Mouse (Mus musculus): ENCODE results near the gene Aff1.
A peak's percentile ranks its signal among the peaks of the same experiment; 100 is the strongest.

The Aff1 gene

DNA sequence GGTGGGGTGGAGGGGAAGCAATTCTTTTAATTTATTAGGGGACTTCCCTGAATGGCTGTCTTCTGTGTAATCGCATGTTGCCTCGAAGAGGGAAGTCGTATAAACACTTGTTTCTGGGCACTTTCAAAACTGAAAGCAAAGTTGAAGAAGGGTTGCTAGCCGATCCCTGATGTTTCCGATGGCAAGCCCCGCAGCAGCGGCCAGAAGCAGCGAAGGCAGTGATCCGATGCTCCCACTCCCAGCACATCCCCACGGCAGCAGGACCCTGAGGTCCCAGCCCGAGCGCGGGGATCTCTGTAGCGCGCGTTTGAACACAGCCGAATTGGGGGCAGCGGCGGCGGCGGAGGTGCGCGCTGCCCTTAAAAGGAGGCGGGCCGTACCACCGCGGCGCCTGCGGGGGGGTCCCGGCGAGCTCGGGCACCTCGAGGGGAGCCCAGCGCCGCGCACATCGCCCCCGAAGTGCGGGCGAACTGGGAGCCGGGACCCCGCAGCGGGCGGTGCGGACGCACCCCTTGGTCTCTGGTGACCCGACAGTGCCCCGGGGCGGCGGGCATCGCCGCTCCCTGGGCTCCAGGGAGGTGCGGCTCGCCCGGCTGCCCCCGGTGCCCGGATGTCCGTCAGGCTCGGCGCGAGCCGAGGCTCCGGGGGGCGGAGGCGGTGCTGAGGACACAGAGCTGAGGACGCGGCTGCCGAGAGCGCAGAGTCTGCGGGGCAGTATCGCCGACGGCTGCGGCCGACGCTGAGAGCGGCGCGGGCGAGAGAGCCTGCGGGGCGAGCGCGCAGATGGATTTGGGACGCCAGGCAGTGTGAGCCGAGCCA is 61.5 kb downstream of the Aff1 start:
- peak; percentile 84 to 88 for DNase-seq

DNA sequence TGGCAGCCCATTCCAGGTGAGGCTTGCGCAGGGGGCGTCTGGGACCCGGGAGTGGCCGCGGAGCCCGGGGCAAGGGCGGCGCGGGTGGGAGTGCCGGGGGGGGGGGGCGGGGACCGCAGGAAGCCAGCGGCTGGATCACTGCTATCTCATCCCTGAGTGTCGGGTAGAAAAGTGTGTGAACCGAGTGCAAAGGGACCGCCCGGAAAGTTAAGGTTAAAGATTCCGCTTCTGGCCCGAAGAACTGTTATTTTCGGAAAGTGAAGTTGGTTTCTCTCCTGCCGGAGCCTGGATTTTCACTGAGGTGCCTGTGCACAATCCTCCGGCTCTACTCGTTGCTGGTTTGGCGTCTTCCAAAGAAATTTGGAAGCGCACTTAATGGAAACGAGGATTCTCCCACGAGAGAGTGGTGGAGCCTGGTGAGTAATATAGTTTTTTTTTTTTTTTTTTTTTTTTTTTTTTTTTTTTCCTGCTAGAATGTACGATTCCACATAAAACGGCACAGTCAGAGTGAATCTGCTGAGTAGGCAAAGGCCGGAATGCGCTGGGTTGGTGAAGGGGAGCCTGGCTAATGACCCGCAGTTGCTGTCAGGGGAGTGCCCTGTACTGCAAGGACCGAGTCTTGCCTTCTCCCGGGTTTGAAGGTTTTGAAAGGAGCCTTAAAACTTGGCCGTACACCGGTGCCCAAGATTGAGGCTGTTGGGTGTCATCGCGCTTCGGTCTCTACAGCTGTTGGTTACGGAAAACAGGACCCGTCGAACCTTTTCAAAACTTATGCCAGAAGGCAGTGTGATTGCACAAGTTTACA is 62.4 kb downstream of the Aff1 start:
- peak; percentile 35 to 38 for DNase-seq

GRCm38 (mm10) chr5:103755135-103755487 is 62.9 kb downstream of the Aff1 start:
- DNase-seq, result no peak

- DNase-seq, result no peak
Measured at GRCm38 (mm10) chr5:103756231-103756714, 64.1 kb downstream of the Aff1 start.

- no peak for DNase-seq
Measured at GRCm38 (mm10) chr5:103758491-103758890, 66.3 kb downstream of the Aff1 start.

GRCm38 (mm10) chr5:103759489-103760424 is 67.6 kb downstream of the Aff1 start:
- DNase-seq, result peak in 1 of 2 experiments; percentile 22

DNA sequence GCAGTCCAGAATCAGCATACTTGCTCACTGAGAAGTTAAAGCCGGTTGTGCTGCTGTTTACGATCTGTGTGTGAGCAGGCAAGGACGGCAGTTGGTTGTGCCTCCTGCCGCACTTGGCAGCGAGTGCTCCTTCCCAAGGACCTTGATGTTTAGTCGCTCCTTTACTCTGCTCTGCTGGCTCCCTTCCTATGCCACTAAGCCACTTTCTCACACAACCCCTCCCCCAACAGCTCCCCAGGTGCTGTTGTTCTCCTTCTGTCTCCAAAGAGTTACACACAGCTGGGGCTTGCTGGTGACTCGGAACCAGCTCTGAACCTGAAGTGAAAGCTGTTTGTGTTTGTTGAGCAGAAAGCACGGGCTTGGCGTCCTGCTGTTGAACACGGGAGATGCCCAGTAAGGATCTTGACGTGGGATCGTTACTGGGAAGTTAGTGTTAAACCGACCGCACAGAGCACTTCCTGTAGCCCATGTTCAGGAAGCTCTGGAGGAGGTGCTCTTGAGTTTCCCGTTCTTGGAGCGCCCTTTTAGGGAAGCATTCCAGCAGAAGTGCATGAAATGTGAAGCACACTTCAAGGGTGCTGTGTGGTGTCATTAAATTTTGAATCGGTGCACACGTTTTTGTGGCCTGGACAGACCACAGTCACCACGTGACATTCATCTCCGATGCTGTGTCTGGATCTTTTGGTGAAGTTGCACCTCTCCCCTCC is 68.4 kb downstream of the Aff1 start:
- peak; percentile 43 to 46 for DNase-seq

GRCm38 (mm10) chr5:103761754-103762153 is 69.6 kb downstream of the Aff1 start:
- DNase-seq, result no peak

DNA sequence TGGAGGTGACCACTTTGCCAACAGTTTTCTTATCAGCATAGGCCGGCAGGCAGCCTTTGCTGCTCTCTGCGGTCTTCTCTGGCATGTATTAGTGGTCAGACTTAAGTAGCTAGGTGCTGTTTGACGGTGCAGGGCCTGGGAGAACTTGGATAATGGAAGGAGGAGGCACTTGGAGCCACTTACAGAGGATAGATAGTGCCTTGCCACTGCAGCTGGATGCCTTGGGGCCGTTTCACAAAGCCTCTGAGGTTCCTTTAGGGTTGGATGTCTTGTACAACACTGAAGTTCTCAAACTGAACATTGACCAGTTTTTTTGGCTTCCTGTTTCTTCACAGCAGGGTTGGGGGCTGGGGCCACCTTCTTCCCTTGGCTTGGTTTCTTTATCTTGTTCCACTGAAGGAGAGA is 70.7 kb downstream of the Aff1 start:
- DNase-seq, result no peak

DNA sequence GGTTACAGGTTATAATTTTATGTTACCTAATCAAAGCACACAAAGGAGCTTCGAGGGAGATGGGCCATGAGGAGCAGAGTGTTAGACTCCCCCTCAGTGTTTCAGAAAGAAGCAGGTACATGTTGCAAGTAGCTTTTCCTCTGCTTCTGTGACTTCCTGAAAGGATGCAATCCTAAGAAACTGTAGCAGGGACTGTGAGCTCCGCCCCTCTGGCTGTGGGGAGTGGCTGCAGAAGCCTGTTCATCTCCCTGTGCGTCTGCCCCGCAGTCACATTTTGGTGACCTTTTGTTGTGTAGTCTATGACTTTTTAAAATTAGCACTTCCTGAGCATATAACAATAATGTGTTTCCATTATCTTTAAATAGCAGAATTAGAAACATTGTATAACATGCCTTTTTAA is 73.2 kb downstream of the Aff1 start:
- no peak for DNase-seq

DNA sequence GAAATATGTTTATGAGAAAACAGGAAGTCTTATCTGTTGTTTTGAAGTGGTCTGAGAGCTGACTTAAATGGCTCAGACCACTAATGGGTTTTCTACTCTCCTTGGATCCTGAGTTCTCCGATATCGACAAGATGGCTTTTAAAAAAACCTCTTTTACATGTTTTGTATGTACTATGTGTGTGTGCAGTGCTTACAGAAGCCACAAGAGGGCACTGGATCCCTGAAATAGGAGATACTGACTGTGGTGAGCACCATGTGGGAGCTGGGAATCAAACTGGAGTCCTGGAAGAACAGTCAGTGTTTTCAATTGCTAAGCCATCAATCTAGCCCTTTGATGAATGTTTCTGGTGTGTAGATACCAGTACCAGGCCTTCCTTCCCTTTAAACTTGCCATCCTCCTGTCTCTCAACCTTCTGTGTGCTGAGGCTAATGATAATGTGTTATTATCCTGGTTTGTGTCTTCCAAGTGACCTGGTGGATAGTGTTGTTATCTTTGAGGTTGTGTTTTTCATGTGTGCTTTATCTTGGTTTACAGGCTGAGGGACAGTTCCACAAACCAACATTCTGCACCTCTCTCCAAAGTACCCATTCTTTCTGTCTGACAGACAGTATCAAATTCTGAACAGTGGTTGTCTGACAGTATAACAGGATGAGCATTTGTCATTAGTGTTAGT is 73.7 kb downstream of the Aff1 start:
- no peak for DNase-seq

DNA sequence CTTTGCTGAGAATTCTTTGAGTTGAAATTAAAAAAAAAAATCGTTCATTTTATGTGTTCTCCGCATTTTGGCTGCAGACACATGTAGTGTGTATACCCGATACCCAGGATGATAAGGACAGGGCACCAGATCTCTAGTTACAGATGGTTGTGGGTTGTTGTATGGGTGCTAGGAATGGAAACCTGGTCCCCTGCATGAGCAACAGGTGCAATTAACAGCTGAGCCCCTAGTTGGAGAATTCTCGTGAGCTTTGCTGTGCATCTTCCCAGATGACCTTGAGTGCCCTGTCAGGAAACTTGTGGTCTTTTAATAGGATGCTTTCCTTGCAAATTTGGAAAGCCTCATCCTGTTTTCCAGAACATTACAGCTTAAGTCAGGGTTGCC is 74.2 kb downstream of the Aff1 start:
- no peak for DNase-seq

GRCm38 (mm10) chr5:103768961-103769360 is 76.8 kb downstream of the Aff1 start:
- no peak for DNase-seq

DNA sequence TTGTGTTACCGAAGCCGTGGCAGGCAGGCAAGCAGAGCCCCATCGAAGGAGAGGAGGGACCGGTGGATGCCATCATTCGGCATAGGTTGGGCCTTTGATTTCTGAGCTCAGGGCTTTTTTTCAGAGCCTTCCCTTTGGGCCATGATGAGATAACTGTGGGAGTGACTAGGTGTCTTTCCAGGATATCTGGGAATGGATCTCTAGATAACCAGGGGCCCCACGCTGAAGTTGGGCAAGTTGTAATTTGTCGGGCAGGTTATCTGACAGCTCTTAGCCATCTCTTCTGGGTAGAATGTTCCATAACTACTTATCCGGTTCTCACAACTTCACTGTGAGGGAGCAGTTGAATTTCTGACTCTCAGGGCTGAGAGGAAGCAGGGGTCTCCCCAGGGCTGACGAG is 77.5 kb downstream of the Aff1 start:
- no peak for DNase-seq

GRCm38 (mm10) chr5:103770447-103771222 is 78.5 kb downstream of the Aff1 start:
- DNase-seq, result no peak

- DNase-seq, result no peak
Measured at GRCm38 (mm10) chr5:103771380-103771779, 79.2 kb downstream of the Aff1 start.

- DNase-seq, result no peak
Measured at GRCm38 (mm10) chr5:103772252-103772651, 80.1 kb downstream of the Aff1 start.

DNA sequence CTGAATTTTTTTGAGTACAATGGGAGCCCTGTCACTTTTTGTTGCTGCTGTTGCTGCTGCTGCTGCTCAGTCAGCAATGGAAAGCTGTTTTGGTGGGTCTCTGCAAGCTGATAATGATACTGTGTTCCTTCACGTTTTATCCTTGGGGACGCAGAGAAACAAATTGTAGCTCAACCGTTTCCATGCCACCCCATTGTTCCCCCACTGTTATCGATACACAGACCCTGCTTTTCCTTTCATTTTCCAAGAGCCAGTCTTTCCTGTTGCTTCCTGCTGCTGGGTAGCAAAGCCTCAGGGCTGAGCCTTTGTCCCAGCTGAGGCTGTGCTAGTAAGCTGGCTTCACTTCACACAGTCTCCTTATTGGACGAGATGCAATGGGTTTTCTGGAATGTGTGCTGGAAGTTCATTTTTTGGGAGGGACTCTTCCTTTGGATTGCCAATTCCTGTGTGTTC is 81.0 kb downstream of the Aff1 start:
- no peak for DNase-seq

DNA sequence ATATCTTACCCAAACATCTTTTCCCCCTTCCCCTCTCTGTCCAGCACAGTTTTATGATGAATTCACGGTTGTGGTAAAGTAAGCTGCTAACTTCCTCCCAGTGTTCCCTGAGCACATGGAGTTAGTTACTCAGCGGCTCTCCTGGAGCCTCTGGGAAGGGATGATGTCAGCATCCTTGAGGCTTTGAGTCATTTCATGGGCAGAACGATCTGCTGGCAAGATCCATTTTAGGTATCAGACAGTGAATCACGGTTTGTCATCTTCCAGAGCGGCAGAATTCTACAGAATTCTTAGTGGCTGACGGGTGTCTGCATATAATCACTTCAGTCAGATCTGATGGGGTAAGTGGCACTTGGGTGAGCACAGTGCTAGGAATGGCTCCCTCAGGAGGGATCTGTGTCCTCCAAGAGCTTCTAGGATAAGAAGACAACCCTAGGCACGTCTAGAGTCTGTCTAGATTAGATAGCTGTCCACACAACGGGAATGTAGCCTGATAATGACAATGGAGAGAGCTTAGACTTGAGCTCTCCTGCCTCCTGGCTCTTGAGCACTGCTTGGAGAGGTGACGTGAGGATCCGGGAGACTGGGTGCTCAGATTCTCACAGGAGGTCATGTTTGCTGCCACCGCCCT is 82.6 kb downstream of the Aff1 start:
- DNase-seq, result no peak

- DNase-seq, result no peak
Measured at GRCm38 (mm10) chr5:103775429-103775828, 83.3 kb downstream of the Aff1 start.

Measured in cerebellum, adult 18-20 months (tissue).